Mouse (Mus musculus) testis, adult 2 months (tissue): ENCODE measurements around the gene Gm17657. TPM values are rescaled to one million over a fixed set of nuclear protein-coding genes. Genes with fewer than 3 reads are reported as not detected.

Source experiments
- H3K27ac ChIP-seq: fragments of 200-500 bp; 2 replicates; pipeline ENCODE4 v1.5.1; 2012; ENCODE audit warnings: low read depth, low read length; ENCODE audit not compliant: control insufficient read depth, insufficient read depth
- H3K27me3 ChIP-seq: fragments of 200-500 bp; 2 replicates; pipeline ENCODE4 v1.6.1; 2012; ENCODE audit warnings: mild to moderate bottlenecking, low read length, moderate library complexity; ENCODE audit not compliant: control insufficient read depth, insufficient read depth
- H3K36me3 ChIP-seq: fragments of 200-500 bp; 2 replicates; pipeline ENCODE4 v1.6.1; 2012; ENCODE audit warnings: mild to moderate bottlenecking, low read length; ENCODE audit not compliant: control insufficient read depth, insufficient read depth
- H3K4me1 ChIP-seq: fragments of 200-500 bp; 2 replicates; pipeline ENCODE4 v1.6.1; 2012; ENCODE audit warnings: low read length; ENCODE audit not compliant: control insufficient read depth, insufficient read depth
- H3K4me3 ChIP-seq: fragments of 200-500 bp; 2 replicates; pipeline ENCODE4 v1.5.1; 2012; ENCODE audit warnings: low read depth, mild to moderate bottlenecking, low read length, moderate library complexity, mixed read lengths; ENCODE audit not compliant: control insufficient read depth
- CTCF ChIP-seq: fragments of 200-500 bp; IDR thresholded peaks from 2 replicates; pipeline ENCODE4 v1.5.1; 2012; ENCODE audit warnings: low read depth, mild to moderate bottlenecking, inconsistent platforms, low read length, moderate library complexity; ENCODE audit not compliant: control insufficient read depth, insufficient read depth, insufficient replicate concordance
- POLR2A ChIP-seq: fragments of 200-500 bp; IDR thresholded peaks from 2 replicates; pipeline ENCODE4 v1.6.1; 2012; ENCODE audit warnings: low read depth, mild to moderate bottlenecking, inconsistent platforms, low read length, moderate library complexity; ENCODE audit not compliant: control insufficient read depth
- polyA plus RNA-seq: library from polyadenylated mRNA; depleted of rRNA; stranded (reverse); fragments of >200 nt; gene quantifications from 2 replicates; pipeline ENCODE4 v1.2.3, GENCODE M21; 2012

Gene Gm17657
- polyA plus RNA-seq, 1 experiment = 21.1 TPM

- H3K36me3 ChIP-seq = peaks cover 2% of the 10 kb centered on the region
- H3K4me3 ChIP-seq = no peak overlapping the region
Observed at GRCm38 (mm10) chr17:29585446-29585845, 36.0 kb upstream of the Gm17657 start.

GRCm38 (mm10) chr17:29584737-29585136 lies 35.3 kb upstream of the Gm17657 start:
- peaks cover 2% of the 10 kb centered on the region for H3K36me3 ChIP-seq
- TF ChIP-seq CTCF = no peak

More at GRCm38 (mm10) chr17:29585446-29585845, 36.0 kb upstream of the Gm17657 start:
- no peak for TF ChIP-seq POLR2A
- TF ChIP-seq CTCF = no peak
- Histone ChIP-seq H3K4me1 (no peaks in the 10 kb centered on the region), H3K27ac (no peak overlapping the region), H3K27me3 (no peaks in the 10 kb centered on the region)

GRCm38 (mm10) chr17:29584306-29584705 lies 34.9 kb upstream of the Gm17657 start:
- Histone ChIP-seq H3K27ac (no peak overlapping the region), H3K4me3 (no peak overlapping the region), H3K36me3 (peaks cover 4% of the 10 kb centered on the region), H3K27me3 (no peaks in the 10 kb centered on the region), H3K4me1 (no peaks in the 10 kb centered on the region)
- TF ChIP-seq POLR2A (no peak), CTCF (no peak)

More at GRCm38 (mm10) chr17:29584737-29585136, 35.3 kb upstream of the Gm17657 start:
- no peaks in the 10 kb centered on the region for H3K27me3 ChIP-seq
- no peaks in the 10 kb centered on the region for H3K4me1 ChIP-seq
- no peak overlapping the region for H3K27ac ChIP-seq
- no peak overlapping the region for H3K4me3 ChIP-seq

- Histone ChIP-seq H3K4me3 (no peak overlapping the region), H3K27me3 (no peaks in the 10 kb centered on the region), H3K27ac (no peak overlapping the region), H3K36me3 (peaks cover 4% of the 10 kb centered on the region), H3K4me1 (no peaks in the 10 kb centered on the region)
- TF ChIP-seq CTCF (no peak), POLR2A (no peak)
Observed at GRCm38 (mm10) chr17:29583569-29583968, 34.1 kb upstream of the Gm17657 start.

- Histone ChIP-seq H3K27me3 (no peaks in the 10 kb centered on the region), H3K4me1 (peaks cover 5% of the 10 kb centered on the region; the same call in 1 of the 2 replicates), H3K27ac (no peak overlapping the region), H3K36me3 (peaks cover 4% of the 10 kb centered on the region), H3K4me3 (no peak overlapping the region; the same call in 1 of the 2 replicates)
- TF ChIP-seq CTCF = no peak
- TF ChIP-seq POLR2A = no peak
Observed at GRCm38 (mm10) chr17:29579579-29580126, 30.2 kb upstream of the Gm17657 start.

GRCm38 (mm10) chr17:29569831-29570230 lies 20.4 kb upstream of the Gm17657 start:
- H3K4me3 ChIP-seq = no peak overlapping the region
- no peak for TF ChIP-seq CTCF
- no peak for TF ChIP-seq POLR2A
- H3K27me3 ChIP-seq = no peaks in the 10 kb centered on the region
- H3K36me3 ChIP-seq = no peaks in the 10 kb centered on the region; the same call in 1 of the 2 replicates
- no peaks in the 10 kb centered on the region for H3K4me1 ChIP-seq
- H3K27ac ChIP-seq = no peak overlapping the region

- H3K4me3 ChIP-seq = no peak overlapping the region
- H3K36me3 ChIP-seq = no peaks in the 10 kb centered on the region; the same call in 1 of the 2 replicates
- H3K4me1 ChIP-seq = no peaks in the 10 kb centered on the region
- no peak for TF ChIP-seq CTCF
- H3K27ac ChIP-seq = no peak overlapping the region
- no peaks in the 10 kb centered on the region for H3K27me3 ChIP-seq
Observed at GRCm38 (mm10) chr17:29568435-29568834, 19.0 kb upstream of the Gm17657 start.
